Mouse (Mus musculus): ENCODE results near the gene Gm4907. TPM values are rescaled to one million over a fixed set of nuclear protein-coding genes. Genes with fewer than 3 reads are reported as not detected.
"Not testable (repeated sequence)": the region's sequence is repeated elsewhere in the genome, so short reads cannot be mapped to it uniquely, and the experiment has no call there.

Gene Gm4907
- polyA plus RNA-seq (2011; ENCODE audit: insufficient read depth, insufficient read length, low read depth, missing spikeins): not detected in 2 replicates

DNA sequence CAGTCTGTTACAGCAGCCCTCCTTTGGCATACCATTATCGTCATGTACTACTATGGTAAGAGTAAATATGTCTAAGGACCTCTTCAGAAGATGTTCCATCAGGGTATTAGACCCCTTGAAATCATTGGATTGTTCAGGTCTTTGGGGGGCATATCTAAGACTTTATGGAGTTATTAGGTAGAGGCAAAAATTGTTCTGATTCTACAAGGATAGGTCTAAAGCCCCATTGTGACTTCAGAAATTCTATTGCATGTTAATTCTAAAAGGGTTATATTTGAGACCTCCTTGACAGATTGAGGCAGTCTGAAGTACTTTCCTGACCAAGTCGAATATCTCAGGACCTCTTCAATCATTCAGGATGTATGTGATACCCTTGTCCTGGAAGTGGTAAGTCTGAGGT lies at the start of gene Gm4907:
Gm4907 (plus strand) TSS at position 301 of the 400 bp plus-strand sequence.
- not testable (repeated sequence) for H3K36me3 ChIP-seq (ENCODE audit: control insufficient read depth, insufficient read depth, low read length, poor library complexity, severe bottlenecking); H3K9ac ChIP-seq (ENCODE audit: low read depth, poor library complexity, severe bottlenecking); H3K4me3 ChIP-seq (ENCODE audit: low read depth, low read length); H3K9me3 ChIP-seq (replicated peaks; ENCODE audit: control insufficient read depth, insufficient read depth, low read length, poor library complexity, severe bottlenecking); H3K4me1 ChIP-seq (ENCODE audit: control insufficient read depth, insufficient read depth, low read length); H3K27ac ChIP-seq (ENCODE audit: insufficient read depth, low read length); H3K27me3 ChIP-seq (ENCODE audit: control insufficient read depth, insufficient read depth, low read length, poor library complexity, severe bottlenecking)

DNA sequence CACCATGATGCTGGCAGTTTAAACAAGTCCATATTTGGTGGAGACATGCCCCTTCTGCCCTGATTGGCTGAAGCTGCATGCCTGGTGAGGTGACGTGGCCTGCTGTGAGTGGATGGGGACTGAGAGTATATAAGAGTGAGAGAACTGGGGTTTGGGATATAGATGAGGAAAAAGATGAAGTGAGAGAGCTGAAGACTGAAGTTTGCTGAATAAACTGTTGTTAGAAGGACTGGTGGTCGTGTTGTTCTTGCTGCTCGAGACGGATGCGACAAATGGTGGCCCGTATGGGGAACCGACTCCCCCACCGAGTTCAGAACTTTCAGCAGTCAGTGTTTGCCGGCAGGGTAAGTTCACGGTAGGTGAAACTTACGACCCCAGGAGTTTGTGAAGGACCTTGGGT lies 48.6 kb upstream of the Gm4907 start:
- not testable (repeated sequence) for H3K4me3 ChIP-seq (ENCODE audit: low read depth, low read length); H3K9me3 ChIP-seq (replicated peaks; ENCODE audit: control insufficient read depth, insufficient read depth, low read length, poor library complexity, severe bottlenecking); H3K27ac ChIP-seq (ENCODE audit: insufficient read depth, low read length); H3K27me3 ChIP-seq (ENCODE audit: control insufficient read depth, insufficient read depth, low read length, poor library complexity, severe bottlenecking); H3K9ac ChIP-seq (ENCODE audit: low read depth, poor library complexity, severe bottlenecking); H3K4me1 ChIP-seq (ENCODE audit: control insufficient read depth, insufficient read depth, low read length); H3K36me3 ChIP-seq (ENCODE audit: control insufficient read depth, insufficient read depth, low read length, poor library complexity, severe bottlenecking)

DNA sequence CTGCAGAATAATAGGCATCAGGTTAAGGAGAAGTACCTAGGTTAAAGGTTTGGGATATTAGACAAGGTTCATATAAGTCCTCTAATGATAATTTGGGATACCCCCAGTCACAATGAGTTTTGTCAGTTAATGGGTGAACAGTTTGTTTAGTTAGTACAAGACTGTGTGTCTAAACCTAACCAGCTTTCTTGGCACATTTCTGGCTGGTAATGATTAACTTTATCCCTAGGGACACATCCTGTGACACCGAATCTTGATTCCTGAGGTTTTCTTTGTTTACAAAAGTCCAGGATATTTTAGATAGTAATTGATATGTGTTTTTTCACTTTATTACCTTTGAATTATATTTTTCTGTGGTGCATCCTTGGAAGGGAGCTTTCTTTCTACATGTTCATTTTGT lies 41.4 kb upstream of the Gm4907 start:
- Histone ChIP-seq H3K4me1 (ENCODE audit: control insufficient read depth, insufficient read depth, low read length) (no peaks in the 10 kb centered on the region), H3K36me3 (ENCODE audit: control insufficient read depth, insufficient read depth, low read length, poor library complexity, severe bottlenecking) (no peaks in the 10 kb centered on the region), H3K9me3 (replicated peaks; ENCODE audit: control insufficient read depth, insufficient read depth, low read length, poor library complexity, severe bottlenecking) (no peaks in the 10 kb centered on the region; the same call in 1 of the 2 replicates), H3K4me3 (ENCODE audit: low read depth, low read length) (no peak overlapping the region), H3K9ac (ENCODE audit: low read depth, poor library complexity, severe bottlenecking) (no peak overlapping the region), H3K27ac (ENCODE audit: insufficient read depth, low read length) (no peak overlapping the region), H3K27me3 (ENCODE audit: control insufficient read depth, insufficient read depth, low read length, poor library complexity, severe bottlenecking) (no peaks in the 10 kb centered on the region)
- no peak for TF ChIP-seq POLR2A (IDR thresholded peaks at IDR 0.05; ENCODE audit: insufficient read depth, low read length)
- TF ChIP-seq EP300 (IDR thresholded peaks at IDR 0.05; ENCODE audit: insufficient read depth, low read depth, low read length): no peak
- no peak for TF ChIP-seq CTCF (IDR thresholded peaks at IDR 0.05; ENCODE audit: low read depth, low read length)

DNA sequence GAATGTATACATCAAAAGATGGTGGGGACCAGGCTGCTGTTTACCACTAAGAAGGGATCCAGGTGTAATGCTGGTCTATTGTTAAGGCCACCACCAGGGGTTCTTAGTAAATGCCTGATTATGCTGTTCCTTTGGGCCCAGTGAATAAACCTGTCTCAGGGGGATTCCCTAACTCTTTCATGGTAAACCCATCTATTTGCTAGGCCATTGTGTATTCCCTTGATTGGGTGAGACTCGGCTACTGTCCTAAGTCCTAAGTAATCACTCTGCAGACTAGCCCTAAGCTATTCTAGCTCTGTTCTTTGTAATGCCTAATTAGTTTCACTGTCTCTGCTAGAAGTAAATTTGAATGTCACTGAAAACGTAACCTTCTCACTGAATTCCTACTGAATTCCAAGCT lies 71.8 kb downstream of the Gm4907 start:
- no peaks in the 10 kb centered on the region for H3K27me3 ChIP-seq (ENCODE audit: control insufficient read depth, insufficient read depth, low read length, poor library complexity, severe bottlenecking)
- H3K4me3 ChIP-seq (ENCODE audit: low read depth, low read length): no peak overlapping the region
- 0 out of 2 replicates have a peak, but pooled peaks have one; percentile 46 for TF ChIP-seq EP300 (IDR thresholded peaks at IDR 0.05; ENCODE audit: insufficient read depth, low read depth, low read length)
- TF ChIP-seq CTCF (IDR thresholded peaks at IDR 0.05; ENCODE audit: low read depth, low read length): no peak
- no peak for TF ChIP-seq POLR2A (IDR thresholded peaks at IDR 0.05; ENCODE audit: insufficient read depth, low read length)
- no peaks in the 10 kb centered on the region for H3K36me3 ChIP-seq (ENCODE audit: control insufficient read depth, insufficient read depth, low read length, poor library complexity, severe bottlenecking)
- no peak overlapping the region for H3K9ac ChIP-seq (ENCODE audit: low read depth, poor library complexity, severe bottlenecking)
- H3K9me3 ChIP-seq (replicated peaks; ENCODE audit: control insufficient read depth, insufficient read depth, low read length, poor library complexity, severe bottlenecking): no peaks in the 10 kb centered on the region
- no peaks in the 10 kb centered on the region for H3K4me1 ChIP-seq (ENCODE audit: control insufficient read depth, insufficient read depth, low read length)
- no peak overlapping the region for H3K27ac ChIP-seq (ENCODE audit: insufficient read depth, low read length)

Other genes starting within 250 kb of the Gm4907 start
- 12.1 and 12.2 TPM in 2 replicates for gene Wdr44, start 189.5 kb upstream of the Gm4907 start, polyA plus RNA-seq (2011; ENCODE audit: insufficient read depth, insufficient read length, low read depth, missing spikeins)
- not detected in 2 replicates for gene Gm4985, start 76.4 kb downstream of the Gm4907 start, polyA plus RNA-seq (2011; ENCODE audit: insufficient read depth, insufficient read length, low read depth, missing spikeins)

All from ES-Bruce4 (cell line).